Mouse (Mus musculus) Muller cell, postnatal 12 days (primary cell): ENCODE measurements around the gene Slc22a4.
"Not testable (repeated sequence)": the region's sequence is repeated elsewhere in the genome, so short reads cannot be mapped to it uniquely, and the experiment has no call there.

Source experiments
- DNase-seq: peaks from one replicate; pipeline ENCODE4 v3.0.0-alpha.2; 2015; ENCODE audit errors: inconsistent ontology term

Slc22a4 gene

GRCm38 (mm10) chr11:54057428-54057827 lies 29.5 kb upstream of the Slc22a4 start:
- no peak for DNase-seq

- DNase-seq, result no peak
Measured at GRCm38 (mm10) chr11:54056132-54056531, 28.2 kb upstream of the Slc22a4 start.

GRCm38 (mm10) chr11:54054257-54054656 lies 26.4 kb upstream of the Slc22a4 start:
- peak; percentile 29 for DNase-seq

GRCm38 (mm10) chr11:54053090-54053489 lies 25.2 kb upstream of the Slc22a4 start:
- no peak for DNase-seq

GRCm38 (mm10) chr11:54052128-54052527 lies 24.2 kb upstream of the Slc22a4 start:
- no peak for DNase-seq

GRCm38 (mm10) chr11:54051161-54051560 lies 23.3 kb upstream of the Slc22a4 start:
- DNase-seq, result no peak

- no peak for DNase-seq
Measured at GRCm38 (mm10) chr11:54050205-54050604, 22.3 kb upstream of the Slc22a4 start.

- no peak for DNase-seq
Measured at GRCm38 (mm10) chr11:54040676-54041075, 12.8 kb upstream of the Slc22a4 start.

- DNase-seq, result not testable (repeated sequence)
Measured at GRCm38 (mm10) chr11:54032872-54033271, 5.0 kb upstream of the Slc22a4 start.

- DNase-seq, result no peak
Measured at GRCm38 (mm10) chr11:54028997-54029396, 1.1 kb upstream of the Slc22a4 start.

GRCm38 (mm10) chr11:54027131-54028043 lies 503 bp downstream of the Slc22a4 start:
- no peak for DNase-seq

- no peak for DNase-seq
Measured at GRCm38 (mm10) chr11:54026491-54027041, 1.3 kb downstream of the Slc22a4 start.

- no peak for DNase-seq
Measured at GRCm38 (mm10) chr11:54021396-54022093, 6.3 kb downstream of the Slc22a4 start.

- DNase-seq, result peak; percentile 62
Measured at GRCm38 (mm10) chr11:54018893-54019732, 8.8 kb downstream of the Slc22a4 start.

- DNase-seq, result no peak
Measured at GRCm38 (mm10) chr11:54017596-54017995, 10.3 kb downstream of the Slc22a4 start.

GRCm38 (mm10) chr11:54016051-54016450 lies 11.8 kb downstream of the Slc22a4 start:
- no peak for DNase-seq

GRCm38 (mm10) chr11:54012961-54013360 lies 14.9 kb downstream of the Slc22a4 start:
- no peak for DNase-seq

- DNase-seq, result no peak
Measured at GRCm38 (mm10) chr11:54011255-54011654, 16.6 kb downstream of the Slc22a4 start.

GRCm38 (mm10) chr11:54008416-54008920 lies 19.4 kb downstream of the Slc22a4 start:
- DNase-seq, result no peak

- DNase-seq, result no peak
Measured at GRCm38 (mm10) chr11:54007717-54008116, 20.2 kb downstream of the Slc22a4 start.

- DNase-seq, result no peak
Measured at GRCm38 (mm10) chr11:54006901-54007300, 21.0 kb downstream of the Slc22a4 start.
